Mouse (Mus musculus): ENCODE measurements around the gene Msln. TPM values are rescaled to one million over a fixed set of nuclear protein-coding genes. Genes with fewer than 3 reads are reported as not detected.

Msln gene
- polyA plus RNA-seq, 1 experiment from 2014 or later = 32.4 TPM

DNA sequence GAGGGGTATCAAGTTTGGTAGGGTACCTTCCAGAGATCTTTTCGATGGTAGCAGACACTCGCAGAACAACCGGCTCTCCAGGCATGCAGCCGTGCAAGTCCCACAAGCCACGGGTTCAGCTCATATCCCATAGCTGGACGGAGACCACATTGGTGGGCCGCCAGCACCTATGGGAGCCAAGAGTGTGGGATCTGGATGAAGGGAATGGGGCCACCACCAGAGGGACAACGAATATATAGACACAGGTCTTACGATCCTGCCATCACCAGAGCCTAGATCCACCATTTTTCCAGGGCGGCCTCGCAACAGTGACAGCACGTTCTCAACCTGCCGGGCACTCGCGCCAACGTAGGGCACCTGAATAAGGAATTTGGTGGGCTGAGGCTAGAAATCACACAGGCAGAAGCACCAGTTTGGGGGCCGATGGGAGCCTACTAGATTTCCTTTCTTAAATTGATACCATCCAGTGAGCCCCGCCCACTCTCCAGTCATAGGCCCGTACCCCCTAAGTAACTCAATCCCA is 37.2 kb upstream of the Msln start:
- peak overlapping the region; percentile 96 for H3K27ac ChIP-seq (replicated peaks)
- H3K4me2 ChIP-seq = peak overlapping the region; percentile 90
- H3K9me3 ChIP-seq = no peaks in the 10 kb centered on the region
- peak overlapping the region; percentile 86 for H3K9ac ChIP-seq
- peaks cover 45% of the 10 kb centered on the region for H3K4me1 ChIP-seq
- peaks cover 32% of the 10 kb centered on the region for H3K36me3 ChIP-seq
- no peak for ATAC-seq (ENCODE audit: extremely low read depth, insufficient number of reproducible peaks, low FRiP score, low TSS enrichment)
- H3K27me3 ChIP-seq (replicated peaks) = no peaks in the 10 kb centered on the region
- WGBS = 30% methylated on average over 19 of the region's 19 CpGs
- peak overlapping the region; percentile 79 for H3K4me3 ChIP-seq

- Histone ChIP-seq H3K27ac (replicated peaks) (no peak overlapping the region), H3K9ac (no peak overlapping the region), H3K27me3 (replicated peaks) (no peaks in the 10 kb centered on the region), H3K4me1 (peaks cover 43% of the 10 kb centered on the region), H3K36me3 (peaks cover 55% of the 10 kb centered on the region), H3K4me3 (no peak overlapping the region), H3K4me2 (no peak overlapping the region), H3K9me3 (no peaks in the 10 kb centered on the region)
- ATAC-seq (ENCODE audit: extremely low read depth, insufficient number of reproducible peaks, low FRiP score, low TSS enrichment) = no peak
- 85% methylated on average over 9 of the region's 9 CpGs for WGBS
Observed at GRCm38 (mm10) chr17:25786781-25787504, 32.8 kb upstream of the Msln start.

- Histone ChIP-seq H3K27ac (replicated peaks) (peak within 1 kb of the TSS; percentile 93), H3K27me3 (replicated peaks) (no peaks in the 10 kb centered on the region), H3K4me2 (peak within 1 kb of the TSS; percentile 94), H3K9me3 (no peaks in the 10 kb centered on the region), H3K4me1 (peaks cover 39% of the 10 kb centered on the region), H3K4me3 (peak within 1 kb of the TSS; percentile 79), H3K9ac (peak within 1 kb of the TSS; percentile 90), H3K36me3 (peaks cover 62% of the 10 kb centered on the region)
- ATAC-seq (ENCODE audit: extremely low read depth, insufficient number of reproducible peaks, low FRiP score, low TSS enrichment) = no peak
- 65% methylated on average over 3 of the region's 3 CpGs for WGBS
Observed at GRCm38 (mm10) chr17:25786280-25786679, 32.1 kb upstream of the Msln start, which contains the start of gene Ccdc78. Ccdc78 (plus strand) TSS chr17:25786580.

- no peaks in the 10 kb centered on the region for H3K27me3 ChIP-seq (replicated peaks)
- under 1% methylated on average over 23 of the region's 23 CpGs for WGBS
- peak within 1 kb of the TSS; percentile 90 for H3K9ac ChIP-seq
- peak within 1 kb of the TSS; percentile 93 for H3K27ac ChIP-seq (replicated peaks)
- H3K4me3 ChIP-seq = peak within 1 kb of the TSS; percentile 79
- H3K4me2 ChIP-seq = peak within 1 kb of the TSS; percentile 94
- H3K36me3 ChIP-seq = peaks cover 68% of the 10 kb centered on the region
- peaks cover 31% of the 10 kb centered on the region for H3K4me1 ChIP-seq
- H3K9me3 ChIP-seq = no peaks in the 10 kb centered on the region
- ATAC-seq (ENCODE audit: extremely low read depth, insufficient number of reproducible peaks, low FRiP score, low TSS enrichment) = peak; percentile 71
Observed at GRCm38 (mm10) chr17:25785281-25785745, 31.1 kb upstream of the Msln start, which contains the start of gene Haghl. Haghl (minus strand) TSS chr17:25785673.

- no peak overlapping the region for H3K27ac ChIP-seq (replicated peaks)
- peaks cover 31% of the 10 kb centered on the region for H3K4me1 ChIP-seq
- H3K36me3 ChIP-seq = peaks cover 69% of the 10 kb centered on the region
- 82% methylated on average over 15 of the region's 15 CpGs for WGBS
- H3K9me3 ChIP-seq = no peaks in the 10 kb centered on the region
- H3K9ac ChIP-seq = peak overlapping the region; percentile 90
- peak overlapping the region; percentile 94 for H3K4me2 ChIP-seq
- no peak for ATAC-seq (ENCODE audit: extremely low read depth, insufficient number of reproducible peaks, low FRiP score, low TSS enrichment)
- H3K27me3 ChIP-seq (replicated peaks) = no peaks in the 10 kb centered on the region
- H3K4me3 ChIP-seq = peak overlapping the region; percentile 79
Observed at GRCm38 (mm10) chr17:25783861-25784574, 29.8 kb upstream of the Msln start.

- H3K36me3 ChIP-seq = peaks cover 72% of the 10 kb centered on the region
Observed at GRCm38 (mm10) chr17:25783086-25783485, 28.9 kb upstream of the Msln start.

DNA sequence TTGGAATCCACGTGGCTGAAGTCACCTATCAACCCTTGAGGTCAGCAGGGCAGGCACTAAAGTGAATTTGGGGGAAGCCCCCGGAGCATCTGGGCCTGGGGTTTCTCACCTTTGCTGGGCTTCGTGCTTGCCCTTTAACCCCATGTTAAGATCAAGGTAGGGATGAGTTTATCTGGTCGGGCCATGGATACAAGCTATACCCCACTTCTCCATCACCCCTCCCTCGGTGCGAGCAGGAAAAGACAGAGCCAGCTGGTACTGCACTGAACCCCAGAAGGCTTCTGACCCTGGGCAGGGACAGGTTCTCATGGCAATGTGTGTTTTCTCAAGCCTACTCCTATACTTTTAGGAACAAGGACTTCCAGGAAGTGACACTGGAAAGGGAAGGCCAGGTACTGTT is 27.2 kb upstream of the Msln start:
- H3K9ac ChIP-seq = no peak overlapping the region
- 75% methylated on average over 6 of the region's 6 CpGs for WGBS

More at GRCm38 (mm10) chr17:25783086-25783485, 28.9 kb upstream of the Msln start:
- ATAC-seq (ENCODE audit: extremely low read depth, insufficient number of reproducible peaks, low FRiP score, low TSS enrichment) = no peak
- H3K4me1 ChIP-seq = peaks cover 31% of the 10 kb centered on the region
- no peak overlapping the region for H3K4me3 ChIP-seq
- no peaks in the 10 kb centered on the region for H3K9me3 ChIP-seq
- peak overlapping the region; percentile 21 for H3K27ac ChIP-seq (replicated peaks)
- no peak overlapping the region for H3K4me2 ChIP-seq
- WGBS = 66% methylated on average over 7 of the region's 7 CpGs
- H3K27me3 ChIP-seq (replicated peaks) = no peaks in the 10 kb centered on the region
- H3K9ac ChIP-seq = peak overlapping the region; percentile 90

DNA sequence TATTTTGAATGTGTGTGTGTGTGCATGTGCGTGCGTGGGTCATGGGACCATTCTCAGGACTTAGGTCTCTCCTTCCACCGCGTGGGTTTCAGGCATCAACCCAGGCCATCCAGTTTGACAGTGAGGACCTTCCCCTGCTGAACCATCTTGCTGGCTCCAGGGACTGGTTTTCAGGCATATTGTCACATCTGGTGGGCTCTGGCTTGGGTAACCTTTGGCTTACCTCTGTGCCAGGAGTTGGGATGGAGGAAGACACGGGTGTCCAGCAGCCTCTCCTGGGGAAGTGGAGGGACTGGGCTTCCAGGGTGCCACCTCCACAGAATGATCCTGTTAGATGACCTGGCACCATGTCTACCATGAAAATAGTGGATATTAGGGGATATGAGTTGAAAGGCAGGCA is 23.8 kb upstream of the Msln start:
- peaks cover 19% of the 10 kb centered on the region for H3K4me1 ChIP-seq
- H3K4me3 ChIP-seq = no peak overlapping the region
- 91% methylated on average over 5 of the region's 5 CpGs for WGBS
- no peak overlapping the region for H3K4me2 ChIP-seq
- no peaks in the 10 kb centered on the region for H3K9me3 ChIP-seq
- H3K27me3 ChIP-seq (replicated peaks) = no peaks in the 10 kb centered on the region
- no peak for ATAC-seq (ENCODE audit: extremely low read depth, insufficient number of reproducible peaks, low FRiP score, low TSS enrichment)
- H3K36me3 ChIP-seq = peaks cover 65% of the 10 kb centered on the region
- no peak overlapping the region for H3K27ac ChIP-seq (replicated peaks)
- no peak overlapping the region for H3K9ac ChIP-seq

More for the DNA sequence above, 27.2 kb upstream of the Msln start:
- ATAC-seq (ENCODE audit: extremely low read depth, insufficient number of reproducible peaks, low FRiP score, low TSS enrichment) = no peak
- Histone ChIP-seq H3K36me3 (peaks cover 75% of the 10 kb centered on the region), H3K9me3 (no peaks in the 10 kb centered on the region), H3K4me1 (peaks cover 31% of the 10 kb centered on the region), H3K4me2 (no peak overlapping the region), H3K27ac (replicated peaks) (no peak overlapping the region), H3K27me3 (replicated peaks) (no peaks in the 10 kb centered on the region), H3K4me3 (no peak overlapping the region)

DNA sequence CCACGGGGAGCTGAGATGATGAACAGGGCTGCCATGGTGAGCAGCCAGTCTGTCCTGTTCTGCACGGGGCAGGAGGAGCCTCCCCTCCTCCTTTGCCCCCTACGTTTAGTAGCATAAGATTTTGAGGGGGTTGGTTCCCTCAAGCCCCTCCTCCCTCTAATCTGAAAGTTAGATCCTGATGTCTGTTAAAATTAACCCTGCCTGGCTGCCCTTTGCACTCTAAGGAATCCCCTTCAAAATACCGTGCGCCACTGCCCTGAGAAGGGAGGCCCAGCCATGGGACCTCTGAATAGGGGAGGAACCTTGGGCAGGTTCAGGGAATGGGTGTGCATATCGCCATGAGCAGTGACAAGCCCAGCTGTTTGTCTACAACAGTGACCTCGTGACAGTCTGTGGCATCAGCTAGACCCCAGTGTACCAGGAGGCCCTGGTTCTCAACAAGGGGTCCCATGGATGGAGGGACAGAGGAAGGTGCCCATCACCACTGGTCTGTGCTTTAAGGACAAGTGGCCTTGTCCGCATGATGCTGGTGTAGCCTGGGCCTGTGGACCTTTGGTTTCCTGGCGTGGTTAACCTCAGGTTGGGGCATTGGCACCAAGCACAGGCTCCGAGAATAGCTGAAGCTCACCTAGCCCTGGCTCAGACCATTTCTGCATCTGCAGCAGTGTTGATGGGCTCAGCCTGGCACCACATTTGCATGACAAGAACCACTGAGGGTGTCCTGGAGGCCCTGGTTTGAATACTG is 21.3 kb upstream of the Msln start:
- H3K4me1 ChIP-seq = peaks cover 15% of the 10 kb centered on the region
- H3K4me3 ChIP-seq = no peak overlapping the region
- no peak overlapping the region for H3K9ac ChIP-seq
- H3K27me3 ChIP-seq (replicated peaks) = no peaks in the 10 kb centered on the region; the same call in 1 of the 2 replicates
- H3K36me3 ChIP-seq = peaks cover 40% of the 10 kb centered on the region
- H3K27ac ChIP-seq (replicated peaks) = no peak overlapping the region
- ATAC-seq (ENCODE audit: extremely low read depth, insufficient number of reproducible peaks, low FRiP score, low TSS enrichment) = no peak
- WGBS = 78% methylated on average over 10 of the region's 10 CpGs
- no peaks in the 10 kb centered on the region for H3K9me3 ChIP-seq
- no peak overlapping the region for H3K4me2 ChIP-seq

- H3K4me2 ChIP-seq = peak within 1 kb of the TSS; percentile 90
- H3K27ac ChIP-seq (replicated peaks) = peak within 1 kb of the TSS; percentile 55; the same call in 1 of the 2 replicates
- peaks cover 14% of the 10 kb centered on the region for H3K27me3 ChIP-seq (replicated peaks)
- H3K9me3 ChIP-seq = no peaks in the 10 kb centered on the region
- H3K36me3 ChIP-seq = peaks cover 22% of the 10 kb centered on the region
- peak within 1 kb of the TSS; percentile 97 for H3K9ac ChIP-seq
- under 1% methylated on average over 37 of the region's 37 CpGs for WGBS
- peak; percentile 77 for ATAC-seq (ENCODE audit: extremely low read depth, insufficient number of reproducible peaks, low FRiP score, low TSS enrichment)
- peak within 1 kb of the TSS; percentile 91 for H3K4me3 ChIP-seq
- H3K4me1 ChIP-seq = peaks cover 15% of the 10 kb centered on the region
Observed at GRCm38 (mm10) chr17:25773549-25774120, 19.5 kb upstream of the Msln start, which contains the start of gene Narfl. Narfl (plus strand) TSS chr17:25773776.
